In genomic region chr8:83260418-83261215, GRCm38 (mm10) we compare ENCODE assay signal across 8 mouse cellular contexts. TPM values are rescaled to one million over a fixed set of nuclear protein-coding genes. Genes with fewer than 3 reads are reported as not detected.
DNase-seq lines count a peak whose midpoint lies in the region; ATAC-seq and TF ChIP-seq lines count a peak whose summit lies in the region.

No protein-coding gene starts in this region.

- H3K4me1 ChIP-seq in kidney, adult 2 months (ENCODE audit: control insufficient read depth, insufficient read depth, low read length), result no peaks in the 10 kb centered on the region
- H3K4me1 ChIP-seq in limb, embryonic 13.5 days, result no peaks in the 10 kb centered on the region
- no peaks in the 10 kb centered on the region for H3K4me1 ChIP-seq in midbrain, embryonic 14.5 days (ENCODE audit: control insufficient read depth, insufficient read depth, low read length)

- H3K27ac ChIP-seq in kidney, adult 2 months (ENCODE audit: insufficient read depth, low read depth, low read length), result no peak overlapping the region
- no peak overlapping the region for H3K27ac ChIP-seq in limb, embryonic 13.5 days
- no peak overlapping the region for H3K27ac ChIP-seq in midbrain, embryonic 14.5 days (replicated peaks; ENCODE audit: low read depth, low read length)

- TF ChIP-seq POLR2A in kidney, adult 2 months (IDR thresholded peaks at IDR 0.05; ENCODE audit: low read depth, low read length), result no peak

- no peaks in the 10 kb centered on the region for H3K9me3 ChIP-seq in limb, embryonic 13.5 days
- no peaks in the 10 kb centered on the region for H3K9me3 ChIP-seq in midbrain, embryonic 14.5 days (ENCODE audit: control insufficient read depth, low read length)

- peak; percentile 81 for TF ChIP-seq CTCF in kidney, adult 2 months (conservative IDR thresholded peaks at IDR 0.05; ENCODE audit: insufficient read depth, insufficient read length, low read depth, low read length)

- no peak overlapping the region for H3K4me2 ChIP-seq in limb, embryonic 13.5 days (replicated peaks)
- H3K4me2 ChIP-seq in midbrain, embryonic 14.5 days (ENCODE audit: low read length), result no peak overlapping the region

- H3K9ac ChIP-seq in limb, embryonic 13.5 days, result no peak overlapping the region
- no peak overlapping the region for H3K9ac ChIP-seq in midbrain, embryonic 14.5 days (replicated peaks; ENCODE audit: low read length)

- intact Hi-C loops in gastrocnemius, postnatal 14 days (cut with DNase I; ENCODE audit: low total_unique reads), result loop anchor here (10.0 kb wide), 2 partner anchors 84 to 144 kb away; partner anchors contain the start of gene Mgat4d

- H3K27me3 ChIP-seq in kidney, adult 2 months (replicated peaks; ENCODE audit: control insufficient read depth, insufficient read depth, low read length), result no peaks in the 10 kb centered on the region
- no peaks in the 10 kb centered on the region for H3K27me3 ChIP-seq in limb, embryonic 13.5 days
- no peaks in the 10 kb centered on the region for H3K27me3 ChIP-seq in midbrain, embryonic 14.5 days (ENCODE audit: control insufficient read depth, insufficient read depth, low read length)
- no peaks in the 10 kb centered on the region for H3K27me3 ChIP-seq in splenic B cell, adult 2 months (ENCODE audit: control insufficient read depth, insufficient read depth, low read length, poor library complexity, severe bottlenecking)

- no peaks in the 10 kb centered on the region for H3K36me3 ChIP-seq in kidney, adult 2 months (ENCODE audit: control insufficient read depth, insufficient read depth, low read length)
- H3K36me3 ChIP-seq in limb, embryonic 13.5 days, result no peaks in the 10 kb centered on the region; the same call in none of the 2 replicates
- H3K36me3 ChIP-seq in midbrain, embryonic 14.5 days (ENCODE audit: control insufficient read depth, insufficient read depth, low read length), result peaks cover 68% of the 10 kb centered on the region
- no peaks in the 10 kb centered on the region for H3K36me3 ChIP-seq in splenic B cell, adult 2 months (ENCODE audit: control insufficient read depth, insufficient read depth, low read length, poor library complexity, severe bottlenecking)

- ATAC-seq in common myeloid progenitor, adult 5-6 weeks (replicated peaks; ENCODE audit: low read depth, poor library complexity, severe bottlenecking), result peak; percentile 96
- ATAC-seq in limb, embryonic 13.5 days (ENCODE audit: low FRiP score, low read depth), result peak; percentile 83
- peak; percentile 74; the same call in 1 of the 2 replicates for ATAC-seq in midbrain, embryonic 14.5 days (ENCODE audit: low FRiP score, low TSS enrichment)

- WGBS in kidney, adult 2 months, result 69% methylated on average over 16 of the region's 16 CpGs
- 74% methylated on average over 16 of the region's 16 CpGs for WGBS in limb, embryonic 13.5 days
- WGBS in midbrain, embryonic 14.5 days, result 71% methylated on average over 16 of the region's 16 CpGs

- no peak overlapping the region for H3K4me3 ChIP-seq in kidney, adult 2 months (ENCODE audit: insufficient read depth, low read depth, low read length)
- no peak overlapping the region for H3K4me3 ChIP-seq in limb, embryonic 13.5 days
- H3K4me3 ChIP-seq in midbrain, embryonic 14.5 days (replicated peaks; ENCODE audit: low read depth, low read length), result no peak overlapping the region

- peak; percentile 73 for DNase-seq in 416B (ENCODE audit: low read depth)
- DNase-seq in ZHBTc4 (ENCODE audit: low read depth, low spot score), result peak; percentile 88
- peak; percentile 33 for DNase-seq in gastrocnemius, postnatal 14 days
- peak; percentile 50 for DNase-seq in kidney, adult 2 months
- DNase-seq in midbrain, embryonic 14.5 days, result peak; percentile 81
- DNase-seq in splenic B cell, adult 2 months (ENCODE audit: low read depth, low spot score), result peak; percentile 76

RNA-seq across cellular contexts. Expression of gene Ucp1, which starts 29.5 kb away (rescaled TPM):
- not detected in 2 replicates for total RNA-seq in common myeloid progenitor, adult 5-6 weeks (2017)
- total RNA-seq in gastrocnemius, postnatal 14 days (2021), result not detected
- polyA plus RNA-seq in kidney, adult 2 months (2012; rRNA removed), result 255 and 374 TPM in 2 replicates
- not detected in 2 replicates for polyA plus RNA-seq in limb, embryonic 13.5 days (2015; fragmentation: Nextera tagmentation; extraction: Ambion mirVana)
- not detected in 2 replicates for polyA plus RNA-seq in midbrain, embryonic 14.5 days (2014; fragmentation: Nextera tagmentation; extraction: Ambion mirVana)

Comparison
In these comparisons a context has a peak if more than half of its experiments do, and no peak if none do; other contexts are left out.
1. DNase-seq: peak in every context shown above with its lines; median percentile 88 in ZHBTc4; 81 in midbrain, embryonic 14.5 days; 76 in splenic B cell, adult 2 months; 73 in 416B; 50 in kidney, adult 2 months; 33 in gastrocnemius, postnatal 14 days.
2. RNA of gene Ucp1, which starts 29.5 kb away (polyA plus RNA-seq): 255 to 374 TPM in kidney, adult 2 months; not detected in limb, embryonic 13.5 days and not detected in midbrain, embryonic 14.5 days; every median in the first group is over 100 times any median in the second.
3. Peak in every context shown above with its lines, with median percentiles within 50 percentile points of each other: ATAC-seq.